Mouse (Mus musculus) cerebellum, adult 2 months (tissue): Measurements from ENCODE around the gene Abhd17c.

ENCODE experiments used
- CTCF ChIP-seq: fragments of 200-500 bp; IDR thresholded peaks from 2 replicates; pipeline ENCODE4 v1.5.1; 2011; ENCODE audit warnings: low read depth, mild to moderate bottlenecking, control low read depth, low read length, moderate library complexity, borderline replicate concordance; ENCODE audit not compliant: insufficient read depth
- POLR2A ChIP-seq: fragments of 200-500 bp; IDR thresholded peaks from 2 replicates; pipeline ENCODE4 v1.6.1; 2011; ENCODE audit warnings: low read length, control low read depth, borderline replicate concordance; ENCODE audit not compliant: insufficient read depth

DNA sequence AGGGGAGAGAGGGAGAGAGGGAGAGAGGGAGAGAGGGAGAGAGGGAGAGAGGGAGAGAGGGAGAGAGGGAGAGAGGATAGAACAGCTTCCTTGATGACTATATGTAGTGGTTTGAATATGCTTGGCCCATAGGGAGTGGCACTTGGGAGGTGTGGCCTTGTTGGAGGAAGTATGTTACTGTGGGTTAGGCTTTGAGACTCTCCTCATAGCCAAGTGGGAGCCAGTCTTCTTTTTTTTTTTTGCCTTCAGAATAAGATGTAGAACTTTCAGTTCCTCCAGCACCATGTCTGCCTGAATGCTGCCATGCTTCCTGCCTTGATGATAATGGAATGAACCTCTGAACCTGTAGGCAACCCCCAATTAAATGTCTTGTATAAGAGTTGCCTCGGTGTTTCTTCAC, 49.1 kb downstream of the Abhd17c start:
- TF ChIP-seq POLR2A: no peak
- TF ChIP-seq CTCF: no peak
